Mouse (Mus musculus): ENCODE data around the gene Akap14. TPM values are rescaled to one million over a fixed set of nuclear protein-coding genes. Genes with fewer than 3 reads are reported as not detected.
"Not testable (repeated sequence)": the region's sequence is repeated elsewhere in the genome, so short reads cannot be mapped to it uniquely, and the experiment has no call there.

Akap14 gene
- total RNA-seq (2021): not detected

- no peak for DNase-seq (ENCODE audit: extremely low spot score in 1 of 2, low spot score in 1 of 2)
These were observed at the start of gene Akap14 for GRCm38 (mm10) chrX:37168742-37169141. Akap14 (minus strand) TSS chrX:37168842.

- DNase-seq (ENCODE audit: extremely low spot score in 1 of 2, low spot score in 1 of 2): no peak
These were observed 42.3 kb upstream of the Akap14 start, which contains the start of gene Gm9 for GRCm38 (mm10) chrX:37210941-37211340. Gm9 (minus strand) TSS chrX:37211041.

GRCm38 (mm10) chrX:37198676-37199075 is 30.0 kb upstream of the Akap14 start:
- no peak for DNase-seq (ENCODE audit: extremely low spot score in 1 of 2, low spot score in 1 of 2)

GRCm38 (mm10) chrX:37191744-37192379 is 23.2 kb upstream of the Akap14 start:
- peak; percentile 5 to 9 for DNase-seq (ENCODE audit: extremely low spot score in 1 of 2, low spot score in 1 of 2)

- peak; percentile 67 to 71 for DNase-seq (ENCODE audit: extremely low spot score in 1 of 2, low spot score in 1 of 2)
These were observed 22.6 kb upstream of the Akap14 start, which contains the start of the genes Ndufa1 and Rnf113a1 for GRCm38 (mm10) chrX:37191105-37191743. Ndufa1 (minus strand) TSS chrX:37191163. Rnf113a1 (plus strand) TSS chrX:37191245.

GRCm38 (mm10) chrX:37190755-37191104 is 22.1 kb upstream of the Akap14 start:
- DNase-seq (ENCODE audit: extremely low spot score in 1 of 2, low spot score in 1 of 2): no peak

- DNase-seq (ENCODE audit: extremely low spot score in 1 of 2, low spot score in 1 of 2): not testable (repeated sequence)
These were observed 15.8 kb upstream of the Akap14 start for GRCm38 (mm10) chrX:37184401-37184800.

GRCm38 (mm10) chrX:37167085-37167484 is 1.6 kb downstream of the Akap14 start:
- DNase-seq (ENCODE audit: extremely low spot score in 1 of 2, low spot score in 1 of 2): peak in 1 of 2 experiments; percentile 7

- DNase-seq (ENCODE audit: extremely low spot score in 1 of 2, low spot score in 1 of 2): no peak
These were observed 5.5 kb downstream of the Akap14 start for GRCm38 (mm10) chrX:37163115-37163514.

GRCm38 (mm10) chrX:37161169-37161568 is 7.5 kb downstream of the Akap14 start:
- no peak for DNase-seq (ENCODE audit: extremely low spot score in 1 of 2, low spot score in 1 of 2)

GRCm38 (mm10) chrX:37157839-37158238 is 10.8 kb downstream of the Akap14 start:
- DNase-seq (ENCODE audit: extremely low spot score in 1 of 2, low spot score in 1 of 2): peak in 1 of 2 experiments; percentile 6

GRCm38 (mm10) chrX:37144954-37145353 is 23.7 kb downstream of the Akap14 start:
- DNase-seq (ENCODE audit: extremely low spot score in 1 of 2, low spot score in 1 of 2): no peak

GRCm38 (mm10) chrX:37144498-37144897 is 24.1 kb downstream of the Akap14 start:
- not testable (repeated sequence) for DNase-seq (ENCODE audit: extremely low spot score in 1 of 2, low spot score in 1 of 2)

- DNase-seq (ENCODE audit: extremely low spot score in 1 of 2, low spot score in 1 of 2): no peak
These were observed 26.9 kb downstream of the Akap14 start for GRCm38 (mm10) chrX:37141732-37142131.

GRCm38 (mm10) chrX:37126671-37127358 is 41.8 kb downstream of the Akap14 start, which contains the start of gene Nkap:
Nkap (plus strand) TSS chrX:37126795.
- peak; percentile 53 to 70 for DNase-seq (ENCODE audit: extremely low spot score in 1 of 2, low spot score in 1 of 2)

GRCm38 (mm10) chrX:37125511-37125910 is 43.1 kb downstream of the Akap14 start:
- no peak for DNase-seq (ENCODE audit: extremely low spot score in 1 of 2, low spot score in 1 of 2)

- DNase-seq (ENCODE audit: extremely low spot score in 1 of 2, low spot score in 1 of 2): no peak
These were observed 48.4 kb downstream of the Akap14 start for GRCm38 (mm10) chrX:37120212-37120611.

GRCm38 (mm10) chrX:37119585-37119984 is 49.1 kb downstream of the Akap14 start:
- DNase-seq (ENCODE audit: extremely low spot score in 1 of 2, low spot score in 1 of 2): no peak

- no peak for DNase-seq (ENCODE audit: extremely low spot score in 1 of 2, low spot score in 1 of 2)
These were observed 51.6 kb downstream of the Akap14 start for GRCm38 (mm10) chrX:37117085-37117484.

- no peak for DNase-seq (ENCODE audit: extremely low spot score in 1 of 2, low spot score in 1 of 2)
These were observed 57.8 kb downstream of the Akap14 start for GRCm38 (mm10) chrX:37110881-37111193.

GRCm38 (mm10) chrX:37110193-37110880 is 58.3 kb downstream of the Akap14 start, which contains the start of gene Upf3b:
Upf3b (minus strand) TSS chrX:37110322.
- peak; percentile 52 to 64 for DNase-seq (ENCODE audit: extremely low spot score in 1 of 2, low spot score in 1 of 2)

Measured in layer of hippocampus, postnatal 25 days (tissue).